Mouse (Mus musculus) liver, embryonic 14.5 days (tissue): ENCODE measurements around the gene Cdh23.

ENCODE experiments used
- CTCF ChIP-seq: IDR thresholded peaks from 2 replicates; pipeline ENCODE4 v1.5.1; 2016; ENCODE audit warnings: antibody characterized with exemption, low read depth, control low read depth
- EP300 ChIP-seq: IDR thresholded peaks from 2 replicates; pipeline ENCODE4 v1.6.1; 2016; ENCODE audit warnings: antibody characterized with exemption, low read depth

- TF ChIP-seq EP300, result no peak
- TF ChIP-seq CTCF, result no peak
Observed at GRCm38 (mm10) chr10:60566369-60567037, 129.8 kb downstream of the Cdh23 start.
